Mouse (Mus musculus): ENCODE results near the gene Klhdc2. TPM values are rescaled to one million over a fixed set of nuclear protein-coding genes. Genes with fewer than 3 reads are reported as not detected.

Gene Klhdc2
- polyA plus RNA-seq, 1 experiment from 2014 or later, result 87.2 TPM

Other genes starting within 250 kb of the Klhdc2 start
- gene Rps29, start 137.5 kb upstream of the Klhdc2 start, polyA plus RNA-seq (2015; fragmentation: Nextera tagmentation; extraction: Ambion mirVana), result 1,481 and 1,784 TPM in 2 replicates
- gene Lrr1, start 127.9 kb upstream of the Klhdc2 start, polyA plus RNA-seq (2015; fragmentation: Nextera tagmentation; extraction: Ambion mirVana), result 14.2 and 16.5 TPM in 2 replicates
- gene Rpl36al, start 112.6 kb upstream of the Klhdc2 start, polyA plus RNA-seq (2015; fragmentation: Nextera tagmentation; extraction: Ambion mirVana), result 590 and 688 TPM in 2 replicates
- 32.6 and 41.9 TPM in 2 replicates for gene Mgat2, start 112.5 kb upstream of the Klhdc2 start, polyA plus RNA-seq (2015; fragmentation: Nextera tagmentation; extraction: Ambion mirVana)
- 18.5 and 22.3 TPM in 2 replicates for gene Gm49383, start 99.6 kb upstream of the Klhdc2 start, polyA plus RNA-seq (2015; fragmentation: Nextera tagmentation; extraction: Ambion mirVana)
- gene Dnaaf2, start 98.3 kb upstream of the Klhdc2 start, polyA plus RNA-seq (2015; fragmentation: Nextera tagmentation; extraction: Ambion mirVana), result 6.6 and 7.4 TPM in 2 replicates
- 20.8 and 22.8 TPM in 2 replicates for gene Gm49384, start 92.4 kb upstream of the Klhdc2 start, polyA plus RNA-seq (2015; fragmentation: Nextera tagmentation; extraction: Ambion mirVana)
- gene Pole2, start 68.5 kb upstream of the Klhdc2 start, polyA plus RNA-seq (2015; fragmentation: Nextera tagmentation; extraction: Ambion mirVana), result 21.4 and 21.7 TPM in 2 replicates
- gene Klhdc1, start 55.5 kb upstream of the Klhdc2 start, polyA plus RNA-seq (2015; fragmentation: Nextera tagmentation; extraction: Ambion mirVana), result 7.2 and 7.3 TPM in 2 replicates
- gene Nemf, start 60.5 kb downstream of the Klhdc2 start, polyA plus RNA-seq (2015; fragmentation: Nextera tagmentation; extraction: Ambion mirVana), result 82.4 and 83.1 TPM in 2 replicates
- gene Arf6, start 75.5 kb downstream of the Klhdc2 start, polyA plus RNA-seq (2015; fragmentation: Nextera tagmentation; extraction: Ambion mirVana), result 39.3 and 42.3 TPM in 2 replicates
- gene Gm9887, start 75.8 kb downstream of the Klhdc2 start, polyA plus RNA-seq (2015; fragmentation: Nextera tagmentation; extraction: Ambion mirVana), result 0.80 and 0.94 TPM in 2 replicates

Measured in stomach, embryonic 16.5 days (tissue).